Mouse (Mus musculus): ENCODE results near the gene Kcna7.
"Not testable (repeated sequence)": the region's sequence is repeated elsewhere in the genome, so short reads cannot be mapped to it uniquely, and the experiment has no call there.

The Kcna7 gene

GRCm38 (mm10) chr7:45395578-45396336 lies 9.7 kb upstream of the Kcna7 start, which contains the start of gene Snrnp70:
Gene Snrnp70 (minus strand): TSS chr7:45395742.
- peak; percentile 100 for DNase-seq (ENCODE audit: low spot score)

DNA sequence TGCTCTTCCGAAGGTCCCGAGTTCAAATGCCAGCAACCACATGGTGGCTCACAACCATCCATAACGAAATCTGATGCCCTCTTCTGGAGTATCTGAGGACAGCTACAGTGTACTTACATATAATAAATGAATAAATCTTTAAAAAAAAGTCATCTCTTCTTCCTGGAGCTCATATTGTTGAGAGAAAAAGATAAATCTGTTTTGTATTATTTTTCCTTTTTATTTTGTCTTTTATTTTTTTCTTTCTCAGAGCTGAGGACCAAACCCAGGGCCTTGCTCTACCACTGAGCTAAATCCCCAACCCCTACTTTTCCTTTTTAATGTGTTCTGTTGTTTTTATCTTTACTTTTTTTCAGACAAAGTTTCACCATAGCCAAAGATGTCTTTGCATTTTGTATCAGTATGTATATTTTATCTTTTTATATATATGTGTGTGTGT lies 9.1 kb upstream of the Kcna7 start:
- not testable (repeated sequence) for DNase-seq (ENCODE audit: low spot score)

DNA sequence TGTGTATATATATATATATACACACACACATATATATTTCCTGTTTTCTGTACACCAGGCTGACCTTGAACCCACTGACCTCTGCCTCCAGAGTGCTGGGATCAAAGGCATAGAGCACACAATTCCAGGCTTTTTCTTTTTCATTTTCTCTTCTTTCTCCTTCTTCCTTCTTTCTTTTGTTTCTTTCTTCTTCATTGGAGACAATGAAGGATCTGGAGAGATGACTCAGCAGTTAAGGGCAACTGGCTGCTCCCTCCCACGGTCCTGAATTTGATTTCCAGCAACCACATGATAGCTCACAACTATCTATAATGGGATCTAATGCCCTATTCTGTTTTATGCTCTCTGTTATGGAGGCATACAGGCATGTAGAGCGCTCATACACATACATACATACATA lies 8.7 kb upstream of the Kcna7 start:
- DNase-seq (ENCODE audit: low spot score) = no peak

GRCm38 (mm10) chr7:45401521-45402085 lies 3.9 kb upstream of the Kcna7 start:
- DNase-seq (ENCODE audit: low spot score) = no peak

- DNase-seq (ENCODE audit: low spot score) = peak; percentile 49
Measured at GRCm38 (mm10) chr7:45403532-45404261, 1.8 kb upstream of the Kcna7 start.

DNA sequence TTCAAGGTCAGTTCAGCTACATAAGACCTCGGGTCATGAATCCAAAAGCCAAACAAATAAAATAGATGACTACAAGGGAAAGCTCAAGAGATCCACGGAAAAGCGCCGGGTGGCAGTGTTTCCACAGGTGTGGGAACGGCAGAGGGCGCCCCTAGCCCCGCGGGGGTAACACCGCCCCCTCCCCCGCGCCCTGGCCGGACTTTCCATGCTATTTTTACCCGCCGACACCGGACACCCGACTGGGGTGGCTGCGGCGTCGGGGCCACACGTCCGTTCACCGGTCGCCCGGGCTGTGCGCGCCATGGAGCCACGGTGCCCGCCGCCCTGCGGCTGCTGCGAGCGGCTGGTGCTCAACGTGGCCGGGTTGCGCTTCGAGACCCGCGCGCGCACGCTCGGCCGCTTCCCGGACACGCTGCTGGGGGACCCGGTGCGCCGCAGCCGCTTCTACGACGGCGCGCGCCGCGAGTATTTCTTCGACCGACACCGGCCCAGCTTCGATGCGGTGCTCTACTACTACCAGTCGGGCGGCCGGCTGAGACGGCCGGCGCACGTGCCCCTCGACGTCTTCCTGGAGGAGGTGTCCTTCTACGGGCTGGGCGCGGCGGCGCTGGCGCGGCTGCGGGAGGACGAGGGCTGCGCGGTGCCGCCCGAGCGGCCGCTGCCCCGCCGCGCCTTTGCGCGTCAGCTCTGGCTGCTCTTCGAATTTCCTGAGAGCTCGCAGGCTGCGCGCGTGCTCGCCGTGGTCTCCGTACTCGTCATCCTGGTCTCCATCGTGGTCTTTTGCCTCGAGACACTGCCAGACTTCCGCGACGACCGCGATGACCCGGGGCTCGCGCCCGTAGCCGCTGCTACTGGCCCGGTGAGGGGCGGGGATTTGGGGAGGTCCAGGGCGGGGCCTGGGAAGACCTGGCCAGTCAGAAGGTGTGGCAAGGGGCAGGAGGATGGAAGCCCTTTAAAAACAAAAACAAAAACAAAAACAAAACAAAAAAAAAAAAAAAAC lies 1.0 kb downstream of the Kcna7 start:
- DNase-seq (ENCODE audit: low spot score) = no peak

DNA sequence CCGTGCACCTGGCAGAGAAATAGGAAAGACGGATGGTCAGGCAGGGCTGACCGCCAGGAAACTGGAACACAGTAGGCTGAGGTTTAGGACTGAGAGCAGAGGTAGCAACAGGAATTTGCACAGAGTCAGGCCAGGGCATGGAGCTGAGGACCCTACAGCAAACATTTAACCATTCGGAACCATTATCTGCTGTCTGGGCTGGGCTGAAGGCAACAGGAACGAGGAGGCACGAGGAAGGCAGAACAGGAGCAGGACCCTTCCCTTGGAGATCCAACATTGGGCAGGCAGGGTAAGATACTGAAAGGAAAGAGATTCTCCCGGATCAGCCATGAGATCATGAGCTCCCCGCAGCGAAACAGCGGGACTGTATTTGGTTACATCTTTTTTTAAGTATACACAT lies 2.4 kb downstream of the Kcna7 start:
- DNase-seq (ENCODE audit: low spot score) = no peak

- DNase-seq (ENCODE audit: low spot score) = no peak
Measured at GRCm38 (mm10) chr7:45408351-45408750, 2.9 kb downstream of the Kcna7 start.

DNA sequence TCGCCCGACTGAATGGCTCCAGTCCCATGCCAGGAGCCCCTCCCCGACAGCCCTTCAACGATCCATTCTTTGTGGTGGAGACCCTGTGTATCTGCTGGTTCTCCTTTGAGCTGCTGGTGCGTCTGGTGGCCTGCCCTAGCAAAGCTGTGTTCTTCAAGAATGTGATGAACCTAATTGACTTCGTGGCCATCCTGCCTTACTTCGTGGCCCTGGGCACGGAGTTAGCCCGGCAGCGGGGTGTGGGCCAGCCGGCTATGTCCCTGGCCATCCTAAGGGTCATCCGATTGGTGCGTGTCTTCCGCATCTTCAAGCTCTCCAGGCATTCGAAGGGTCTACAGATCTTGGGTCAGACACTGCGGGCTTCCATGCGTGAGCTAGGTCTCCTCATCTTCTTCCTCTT lies 3.5 kb downstream of the Kcna7 start:
- no peak for DNase-seq (ENCODE audit: low spot score)

- no peak for DNase-seq (ENCODE audit: low spot score)
Measured at GRCm38 (mm10) chr7:45409497-45410163, 4.2 kb downstream of the Kcna7 start.

DNA sequence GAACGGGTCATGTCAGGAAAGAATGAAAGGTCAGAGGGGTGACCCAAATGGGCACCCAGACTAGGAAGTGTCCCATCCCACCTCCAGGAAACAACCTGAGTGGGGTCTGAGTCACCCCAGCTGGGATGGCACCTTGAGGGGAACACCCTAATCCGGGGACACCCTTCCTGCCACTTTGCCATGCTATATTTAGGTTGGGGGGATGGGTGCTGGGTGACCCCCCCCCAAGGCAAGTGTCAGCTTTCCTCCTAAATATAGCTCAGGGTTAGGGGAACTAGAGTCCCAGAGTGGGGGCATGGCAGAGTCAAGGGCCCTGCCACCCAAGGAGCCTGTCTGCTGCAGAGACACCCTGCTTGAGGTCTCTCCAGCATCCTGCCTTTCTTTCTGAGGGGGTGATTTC lies 7.0 kb downstream of the Kcna7 start:
- DNase-seq (ENCODE audit: low spot score) = no peak

DNA sequence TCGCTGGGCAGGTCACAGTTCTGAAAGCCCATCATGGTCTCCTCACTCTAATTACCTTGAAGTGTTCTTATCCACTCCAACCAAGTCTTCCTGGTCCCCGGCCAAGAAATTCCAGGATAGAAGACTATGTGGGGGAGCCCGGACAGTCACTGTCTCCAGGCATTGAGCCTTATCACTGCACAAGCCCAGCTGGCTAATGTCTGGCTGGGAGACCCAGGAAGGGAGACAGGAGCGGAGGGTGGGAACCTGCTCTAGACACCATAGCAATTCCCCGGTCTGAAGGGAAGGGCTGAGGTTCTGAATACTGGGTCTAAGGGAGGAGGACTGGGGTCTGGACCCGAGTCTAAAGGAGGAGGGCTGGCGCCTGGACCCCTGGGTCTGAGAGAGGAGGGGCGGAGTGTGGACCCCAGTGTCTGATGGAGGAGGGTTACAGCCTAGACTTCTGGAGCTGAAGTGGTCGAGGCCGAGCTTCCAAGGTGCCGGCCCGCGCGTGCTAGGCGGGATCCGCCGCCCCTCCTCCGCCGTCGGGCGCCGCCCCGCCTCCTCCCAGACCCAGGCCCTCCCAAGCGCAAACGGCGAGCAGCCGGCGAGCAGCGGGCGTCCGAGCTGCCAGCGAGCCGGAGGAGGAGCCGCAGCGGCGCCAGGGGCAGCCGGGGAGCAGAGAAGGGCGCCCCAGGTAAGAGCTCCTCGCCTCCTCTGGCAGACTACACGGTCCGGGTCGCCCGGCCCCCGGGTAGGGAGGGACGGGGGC lies 7.8 kb downstream of the Kcna7 start, which contains the start of gene Ntf5:
Ntf5 (plus strand) TSS at position 583 of the 751 bp plus-strand sequence.
- no peak for DNase-seq (ENCODE audit: low spot score)

DNA sequence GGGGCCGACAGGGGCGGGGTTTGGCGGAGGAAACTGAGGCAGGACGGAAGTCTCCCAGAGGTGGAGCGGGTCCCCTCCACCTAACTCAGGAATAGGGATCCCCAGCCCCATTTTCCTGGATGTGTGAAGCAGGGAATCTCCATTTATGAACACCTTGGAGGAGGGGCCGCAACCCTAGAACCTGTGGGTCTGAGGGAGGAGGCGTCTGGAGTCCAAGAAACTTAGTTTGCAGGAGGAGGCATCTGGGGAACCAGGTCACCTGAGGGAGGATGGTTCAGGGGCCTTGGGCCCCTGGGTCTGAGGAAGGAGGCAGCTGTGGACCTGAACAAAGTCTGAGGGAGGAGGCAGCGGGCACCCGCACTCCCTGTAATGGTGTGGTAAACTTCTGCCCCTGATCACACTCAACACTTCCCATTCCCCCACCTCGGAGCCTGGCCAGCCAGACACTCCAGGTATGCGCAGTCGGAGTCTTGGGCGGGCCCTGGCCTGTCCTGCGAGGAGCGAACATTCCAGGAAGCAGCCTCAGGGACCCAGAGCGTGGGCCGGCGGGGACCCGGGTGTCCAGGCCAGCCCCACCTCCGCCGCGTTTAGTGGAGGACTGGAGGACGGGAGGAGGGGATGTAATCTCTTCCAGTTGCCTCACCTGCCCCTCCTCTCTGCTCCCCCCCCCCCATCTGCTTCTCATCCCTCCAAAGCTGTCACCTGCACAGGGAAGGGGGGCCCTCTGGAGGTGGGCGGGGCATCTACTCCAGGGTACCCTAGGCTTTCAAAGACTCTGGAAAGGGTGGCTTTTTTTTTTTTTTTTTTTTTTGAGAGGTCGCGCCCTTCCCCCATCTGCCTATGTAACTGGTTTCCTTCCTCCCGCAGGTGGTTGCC lies 8.6 kb downstream of the Kcna7 start:
- DNase-seq (ENCODE audit: low spot score) = no peak

GRCm38 (mm10) chr7:45414740-45415224 lies 9.3 kb downstream of the Kcna7 start:
- DNase-seq (ENCODE audit: low spot score) = no peak

DNA sequence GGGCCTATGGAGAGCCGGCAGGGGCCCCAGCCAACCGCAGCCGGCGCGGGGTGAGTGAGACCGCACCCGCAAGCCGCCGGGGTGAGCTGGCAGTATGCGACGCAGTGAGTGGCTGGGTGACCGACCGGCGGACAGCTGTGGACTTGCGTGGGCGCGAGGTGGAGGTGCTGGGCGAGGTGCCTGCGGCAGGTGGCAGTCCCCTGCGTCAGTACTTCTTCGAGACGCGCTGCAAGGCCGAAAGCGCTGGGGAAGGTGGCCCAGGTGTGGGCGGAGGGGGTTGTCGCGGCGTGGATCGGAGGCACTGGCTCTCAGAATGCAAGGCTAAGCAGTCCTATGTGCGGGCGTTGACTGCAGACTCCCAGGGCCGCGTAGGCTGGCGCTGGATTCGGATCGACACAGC lies 10.2 kb downstream of the Kcna7 start:
- no peak for DNase-seq (ENCODE audit: low spot score)

GRCm38 (mm10) chr7:45417962-45418492 lies 12.6 kb downstream of the Kcna7 start:
- DNase-seq (ENCODE audit: low spot score) = no peak

GRCm38 (mm10) chr7:45419859-45420614 lies 14.6 kb downstream of the Kcna7 start:
- no peak for DNase-seq (ENCODE audit: low spot score)

- no peak for DNase-seq (ENCODE audit: low spot score)
Measured at GRCm38 (mm10) chr7:45420615-45420919, 15.1 kb downstream of the Kcna7 start, which contains the start of gene Lhb. Gene Lhb (plus strand): TSS chr7:45420820.
